Mouse (Mus musculus): ENCODE results near the gene Pcid2. TPM values are rescaled to one million over a fixed set of nuclear protein-coding genes. Genes with fewer than 3 reads are reported as not detected.
"Not testable (repeated sequence)": the region's sequence is repeated elsewhere in the genome, so short reads cannot be mapped to it uniquely, and the experiment has no call there.

Pcid2 gene
- total RNA-seq, 1 experiment from 2014 or later, result 25.7 TPM

DNA sequence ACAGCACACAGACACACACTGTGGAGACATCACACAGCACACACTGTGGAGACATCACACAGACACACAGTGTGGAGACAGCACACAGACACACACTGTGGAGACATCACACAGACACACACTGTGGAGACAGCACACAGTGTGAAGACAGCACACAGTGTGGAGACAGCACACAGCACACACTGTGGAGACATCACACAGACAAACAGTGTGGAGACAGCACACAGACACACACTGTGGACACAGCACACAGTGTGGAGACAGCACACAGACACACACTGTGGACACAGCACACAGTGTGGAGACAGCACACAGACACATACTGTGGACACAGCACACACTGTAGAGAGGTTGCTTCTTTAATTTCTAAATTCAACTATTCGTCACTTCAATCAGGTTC, 29.7 kb downstream of the Pcid2 start:
- DNase-seq, result not testable (repeated sequence)

DNA sequence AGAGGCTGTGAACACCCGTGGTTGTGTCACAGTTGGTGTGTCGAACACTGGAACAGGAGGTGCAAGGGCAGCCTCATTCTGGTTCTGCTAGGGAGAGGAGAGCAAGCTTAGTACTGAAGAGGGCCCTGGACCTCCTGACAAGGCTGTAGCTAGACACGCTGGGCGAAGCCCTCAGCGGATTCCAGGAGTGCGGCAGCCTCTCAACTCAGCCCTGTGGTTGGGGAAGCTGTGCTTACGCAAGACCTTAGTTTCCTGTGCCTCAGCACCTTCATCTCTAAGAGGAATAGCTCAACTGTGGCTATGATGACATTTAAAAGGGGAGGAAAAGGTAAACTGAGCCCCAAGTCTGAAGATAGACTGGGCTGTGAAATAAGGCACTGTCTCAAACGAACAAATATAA, 30.2 kb downstream of the Pcid2 start:
- DNase-seq, result no peak

DNA sequence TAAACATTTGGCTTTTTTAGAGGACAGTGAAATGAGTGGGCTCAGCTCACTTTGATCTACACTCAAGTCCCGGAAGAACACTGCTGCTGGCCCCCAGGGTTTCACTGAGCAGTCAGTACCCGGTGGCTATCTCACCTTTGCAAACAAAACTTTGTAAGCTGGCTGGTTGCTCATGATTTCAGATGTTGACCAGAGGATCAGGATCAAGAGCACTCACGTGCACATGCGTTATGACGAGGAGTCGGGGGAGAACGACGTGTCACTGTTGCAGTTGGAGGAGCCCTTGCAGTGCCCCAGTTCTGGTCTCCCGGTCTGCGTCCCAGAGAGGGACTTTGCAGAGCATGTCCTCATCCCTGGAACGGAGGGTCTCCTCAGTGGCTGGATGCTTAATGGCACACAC, 32.0 kb downstream of the Pcid2 start:
- no peak for DNase-seq

DNA sequence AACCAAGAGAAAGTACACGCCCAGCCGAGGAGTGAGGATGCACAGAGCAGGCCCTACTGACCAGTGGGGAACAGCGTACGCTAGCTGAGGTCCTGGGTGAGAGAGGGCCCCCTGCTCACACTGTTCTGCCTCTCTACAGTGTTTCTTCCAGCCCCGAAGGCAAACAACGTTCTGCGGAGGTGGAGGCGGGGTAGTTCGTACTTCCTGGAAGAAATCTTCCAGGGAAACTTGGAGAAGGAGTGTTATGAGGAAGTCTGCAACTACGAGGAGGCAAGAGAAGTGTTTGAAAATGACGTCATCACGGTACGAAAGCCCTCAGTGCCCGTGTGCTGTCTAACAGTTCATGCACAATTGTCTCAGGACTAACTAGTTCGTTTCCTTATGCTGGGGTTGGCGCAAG, 42.1 kb downstream of the Pcid2 start:
- no peak for DNase-seq

DNA sequence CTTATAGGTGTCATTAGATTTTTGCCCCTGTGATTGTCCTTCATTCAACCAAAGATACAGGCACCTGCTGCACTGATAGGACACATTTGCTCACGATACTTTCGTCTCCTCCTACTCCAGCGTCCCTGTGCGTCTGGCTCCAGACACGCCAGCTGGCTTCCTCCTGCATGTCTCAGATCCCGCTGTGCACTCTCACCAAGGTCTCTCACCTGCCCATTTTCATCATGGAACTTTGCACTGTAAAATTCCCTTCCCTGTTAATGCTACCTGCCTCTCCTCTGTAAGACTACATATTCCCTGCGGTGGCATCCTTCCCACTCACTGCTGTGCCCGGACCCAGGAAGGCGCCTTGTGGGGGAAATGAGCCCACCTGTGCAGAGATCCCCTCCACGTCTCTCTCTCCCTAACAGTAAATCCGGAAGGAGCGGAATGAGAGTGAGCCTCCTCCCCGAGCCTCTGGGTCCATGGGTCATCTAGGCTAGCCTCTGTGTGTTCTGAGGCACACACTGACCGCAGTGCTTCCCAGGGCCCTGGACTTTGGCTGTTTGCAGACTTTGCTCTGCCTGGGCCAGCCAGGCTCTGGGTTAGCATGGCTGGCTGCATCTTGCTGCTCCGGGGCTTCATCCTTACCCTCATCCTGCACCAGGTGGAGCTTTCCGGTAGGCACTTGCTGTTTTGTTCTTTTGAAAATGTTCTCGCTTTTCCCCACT, 44.7 kb downstream of the Pcid2 start, which contains the start of gene Proz:
TSS of gene Proz (plus strand) at position 474 of the 710 bp plus-strand sequence.
- no peak for DNase-seq

DNA sequence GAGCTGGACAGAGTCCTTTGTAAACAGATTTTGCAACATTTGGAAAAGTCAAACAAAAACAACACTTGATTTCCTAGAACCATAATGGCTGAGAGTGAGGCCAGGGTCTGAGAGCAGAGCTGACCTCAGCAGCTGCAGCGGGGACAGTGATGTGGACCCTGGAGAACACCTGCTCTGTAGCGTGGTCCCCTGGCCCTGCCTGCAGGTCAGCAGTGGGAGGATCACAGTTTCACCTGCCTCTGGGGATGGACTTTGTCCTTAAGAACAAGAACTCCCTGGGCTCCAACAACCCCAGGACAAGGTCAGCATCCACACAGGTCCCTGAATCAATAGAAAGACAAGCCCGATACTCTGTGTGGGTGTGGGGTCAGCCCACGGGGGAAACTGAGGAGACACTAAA, 47.9 kb downstream of the Pcid2 start:
- DNase-seq, result no peak

DNA sequence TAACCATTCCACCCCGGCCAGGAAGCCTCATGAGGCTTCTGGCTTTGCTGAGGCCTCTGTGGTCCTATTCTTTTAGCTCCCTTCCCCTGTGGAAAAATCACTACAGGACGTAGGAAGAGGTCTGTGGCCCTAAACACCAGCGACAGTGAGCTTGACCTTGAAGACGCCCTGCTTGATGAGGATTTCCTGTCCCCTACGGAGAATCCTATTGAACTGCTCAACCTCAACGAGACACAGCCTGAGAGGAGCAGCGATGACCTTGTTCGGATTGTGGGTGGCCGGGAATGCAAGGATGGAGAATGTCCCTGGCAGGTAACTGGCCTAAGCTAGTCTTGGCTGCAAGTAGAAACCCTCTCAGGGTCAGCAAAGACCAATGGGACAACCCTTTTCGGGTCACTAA, 54.7 kb downstream of the Pcid2 start:
- no peak for DNase-seq

DNA sequence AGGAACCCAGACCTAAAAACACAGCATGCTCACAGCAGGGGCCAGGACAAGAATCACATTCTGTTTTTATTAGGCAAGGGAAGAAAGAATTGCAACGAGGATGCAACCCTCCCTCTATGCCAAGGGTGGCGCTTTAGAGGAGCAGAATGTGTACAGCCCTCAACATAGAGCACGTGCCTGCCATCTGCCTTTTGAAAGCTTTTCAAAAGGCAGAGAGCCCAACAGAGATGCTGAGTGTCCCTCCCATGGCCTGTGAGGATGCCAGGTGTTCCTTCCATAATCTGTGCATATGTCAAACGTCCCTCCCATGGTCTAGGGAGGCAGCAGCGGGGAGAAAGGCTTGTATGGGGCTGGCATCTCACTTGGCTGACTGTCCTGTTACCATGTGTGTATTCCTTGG, 57.6 kb downstream of the Pcid2 start:
- no peak for DNase-seq

DNA sequence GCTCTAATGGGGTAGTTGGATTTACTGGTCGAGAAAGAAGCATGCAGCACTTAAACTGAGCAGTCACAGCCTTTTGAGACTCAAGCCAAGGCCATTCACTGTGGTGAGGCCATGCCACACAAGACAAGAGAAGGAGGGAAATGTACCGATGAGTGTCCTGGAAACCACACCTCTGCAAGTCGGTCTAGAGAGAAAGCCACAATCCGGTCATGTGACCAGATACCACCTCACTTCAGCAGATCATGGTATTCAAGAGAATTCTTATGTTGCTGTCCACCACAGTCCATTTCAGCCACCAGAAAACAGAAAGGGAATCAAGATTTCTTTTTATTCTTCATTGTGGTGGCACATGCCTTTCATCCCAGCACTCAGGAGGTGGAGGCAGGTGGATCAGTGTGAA, 63.8 kb downstream of the Pcid2 start:
- no peak for DNase-seq

DNA sequence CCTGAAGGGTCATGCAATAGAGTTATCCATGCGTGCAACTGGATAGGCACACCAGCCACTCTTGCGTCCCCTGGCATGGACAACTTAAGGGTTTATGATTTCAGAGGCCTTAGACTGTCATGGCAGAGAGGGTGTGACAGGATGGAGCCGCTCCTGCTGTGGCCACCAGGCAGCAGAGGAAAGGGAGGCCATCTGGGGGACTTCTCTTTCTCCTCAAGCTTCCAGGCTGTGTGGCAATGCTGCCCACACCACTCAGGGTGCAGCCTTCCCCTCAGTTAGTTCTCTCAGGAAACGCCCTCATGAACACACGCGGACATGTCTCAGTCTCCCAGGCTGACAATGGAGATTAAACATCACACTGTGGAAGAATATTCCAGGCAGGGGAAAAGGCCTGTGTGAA, 66.2 kb downstream of the Pcid2 start:
- DNase-seq, result no peak

DNA sequence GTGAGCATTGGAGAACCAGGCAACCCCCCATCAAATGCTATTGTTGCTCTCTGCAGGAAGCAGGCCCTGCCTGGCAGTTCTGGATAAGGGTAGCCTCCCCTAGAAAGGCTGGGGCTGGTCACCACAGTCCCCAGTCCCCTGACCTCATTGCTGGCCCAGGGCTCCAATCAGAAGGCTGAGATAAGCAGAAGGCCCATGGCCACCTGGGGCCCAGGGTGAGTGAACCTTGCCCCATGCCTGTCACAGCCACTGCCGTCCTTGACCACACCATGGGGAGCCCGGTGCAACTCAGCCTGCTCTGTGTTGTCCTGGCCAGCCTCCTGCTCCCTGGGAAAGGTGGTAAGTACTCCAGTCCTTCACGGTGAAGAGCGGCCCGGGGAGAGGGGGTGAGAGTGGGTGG, 67.7 kb downstream of the Pcid2 start:
- no peak for DNase-seq

DNA sequence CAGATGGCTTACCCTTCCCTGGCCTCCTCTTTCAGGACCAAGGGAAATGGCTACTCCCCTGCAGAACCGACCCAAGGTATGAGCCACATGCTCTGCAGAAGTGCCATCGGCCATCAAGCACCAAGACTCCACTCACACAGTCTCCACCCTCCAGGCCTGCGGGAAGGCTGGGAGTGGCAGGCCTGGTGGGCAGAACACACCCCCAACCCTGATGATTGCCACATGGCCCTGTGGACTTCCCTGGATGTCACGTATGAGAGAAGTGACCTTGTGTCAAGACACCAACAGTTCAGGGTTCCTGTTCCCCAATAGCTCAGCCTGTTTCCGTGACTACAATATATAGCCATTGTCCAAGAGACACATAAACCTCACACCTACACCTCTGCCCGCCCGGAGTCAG, 68.2 kb downstream of the Pcid2 start, which contains the start of gene F10:
TSS of gene F10 (plus strand) at position 294 of the 400 bp plus-strand sequence.
- DNase-seq, result no peak

DNA sequence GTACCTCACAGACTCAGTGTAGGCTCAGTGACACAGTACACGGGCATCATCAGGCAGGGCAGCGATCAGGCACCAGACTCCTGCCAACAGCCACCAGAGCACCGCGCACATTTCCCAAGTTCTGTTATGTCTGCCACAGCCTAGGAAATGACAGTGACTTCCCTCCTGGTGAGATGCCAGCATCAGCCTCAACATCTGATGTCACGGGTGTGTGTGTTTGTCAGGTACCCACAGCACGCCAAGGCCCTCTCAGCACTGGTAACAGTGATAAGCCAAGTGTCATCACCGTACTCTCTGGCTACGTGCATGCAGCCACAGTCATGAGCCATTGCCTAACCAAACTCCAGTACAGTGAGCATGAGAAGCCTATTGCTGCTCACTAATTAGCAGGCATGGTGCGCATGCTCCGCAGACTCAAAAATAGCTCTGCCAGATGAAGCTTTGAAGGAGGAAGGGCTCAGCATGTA, 68.9 kb downstream of the Pcid2 start:
- no peak for DNase-seq

DNA sequence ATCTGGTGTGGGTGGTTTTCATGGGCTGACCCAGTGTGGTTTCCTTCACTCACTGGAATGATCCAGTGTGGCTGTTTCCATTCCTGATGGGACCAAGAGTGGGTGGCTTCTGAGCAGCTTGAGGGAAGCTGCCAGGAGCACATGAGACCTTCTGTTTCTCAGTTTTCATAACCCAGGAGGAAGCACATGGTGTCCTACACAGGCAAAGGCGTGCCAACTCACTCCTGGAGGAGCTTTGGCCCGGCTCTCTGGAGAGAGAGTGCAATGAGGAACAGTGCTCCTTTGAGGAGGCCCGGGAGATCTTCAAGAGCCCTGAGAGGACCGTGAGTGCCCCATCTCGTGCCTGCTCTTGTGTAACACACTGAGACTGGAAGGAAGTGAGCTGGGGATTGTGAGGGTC, 76.8 kb downstream of the Pcid2 start:
- DNase-seq, result no peak

DNA sequence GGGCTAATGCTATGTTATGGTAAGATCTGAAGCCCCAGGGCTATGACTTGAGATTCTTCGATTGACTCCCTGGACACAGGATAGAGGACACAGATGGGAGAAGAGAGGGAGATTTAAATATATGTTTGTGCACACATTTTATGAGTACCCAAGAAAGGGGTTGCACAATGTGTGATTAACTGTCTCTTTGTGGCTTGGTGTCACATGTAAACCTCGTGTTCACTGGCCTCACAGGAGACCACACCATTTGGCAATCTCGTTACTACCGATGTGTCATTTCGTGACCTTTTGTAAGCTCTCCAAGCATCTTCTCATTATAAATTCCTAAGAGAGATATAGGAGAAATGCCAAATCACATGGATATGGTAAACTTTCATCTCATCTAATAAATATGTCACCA, 77.6 kb downstream of the Pcid2 start:
- DNase-seq, result no peak

Small RNA genes within 50 kb of the gene (microRNA-seq; reads per million reads assigned to microRNA genes)
- 0.34 to 0.36 reads per million in 2 experiments for gene Mir7065

Other genes starting within 250 kb of the Pcid2 start
- gene Mcf2l, start 231.7 kb downstream of the Pcid2 start, total RNA-seq (2021), result 26.9 and 27.1 TPM in 2 replicates
- gene F7, start 79.4 kb downstream of the Pcid2 start, total RNA-seq (2021), result 0.61 and 0.67 TPM in 2 replicates
- gene F10, start 68.2 kb downstream of the Pcid2 start, total RNA-seq (2021), result 0.43 and 4.4 TPM in 2 replicates
- 1.7 TPM in 1 of 2 replicates, not detected in the other for gene Proz, start 44.5 kb downstream of the Pcid2 start, total RNA-seq (2021)
- 153 and 195 TPM in 2 replicates for gene Cul4a, start 162 bp upstream of the Pcid2 start, total RNA-seq (2021)
- gene Lamp1, start 53.7 kb upstream of the Pcid2 start, total RNA-seq (2021), result 393 and 413 TPM in 2 replicates
- gene Grtp1, start 95.2 kb upstream of the Pcid2 start, total RNA-seq (2021), result 14.8 and 22.1 TPM in 2 replicates
- gene Adprhl1, start 148.7 kb upstream of the Pcid2 start, total RNA-seq (2021), result 1.4 and 1.7 TPM in 2 replicates
- gene Dcun1d2, start 182.7 kb upstream of the Pcid2 start, total RNA-seq (2021), result 29.1 and 36.5 TPM in 2 replicates
- gene Tmco3, start 182.7 kb upstream of the Pcid2 start, total RNA-seq (2021), result 24.8 and 32.5 TPM in 2 replicates
- gene Tfdp1, start 233.3 kb upstream of the Pcid2 start, total RNA-seq (2021), result 56.6 and 63.8 TPM in 2 replicates